Mouse (Mus musculus) E14TG2a.4 (cell line): Measurements from ENCODE around the gene 1700016D06Rik.

Experiments
- CTCF ChIP-seq: conservative IDR thresholded peaks from 2 replicates; pipeline ENCODE4 v1.5.1; 2014; ENCODE audit warnings: low read length
- NANOG ChIP-seq: IDR thresholded peaks from 2 replicates; pipeline ENCODE4 v1.6.1; 2014; ENCODE audit warnings: borderline replicate concordance, low read length, mixed read lengths
- POU5F1 ChIP-seq: IDR thresholded peaks from 2 replicates; pipeline ENCODE4 v1.6.1; 2014; ENCODE audit warnings: low read length, borderline replicate concordance

- TF ChIP-seq CTCF (no peak), NANOG (no peak), POU5F1 (no peak)
Observed at GRCm38 (mm10) chr8:11727273-11727650, 26.4 kb upstream of the 1700016D06Rik start.
